Mouse (Mus musculus) cortical plate, adult 2 months (tissue): ENCODE measurements around the gene Mcpt8.

ENCODE experiments used
- CTCF ChIP-seq: fragments of 200-500 bp; IDR thresholded peaks from 2 replicates; pipeline ENCODE4 v1.5.1; 2011; ENCODE audit warnings: mild to moderate bottlenecking, control low read depth, low read length; ENCODE audit not compliant: insufficient read depth; ENCODE audit errors: extremely low read depth
- POLR2A ChIP-seq: fragments of 200-500 bp; IDR thresholded peaks from 2 replicates; pipeline ENCODE4 v1.6.1; 2011; ENCODE audit warnings: mild to moderate bottlenecking, low read length, control low read depth; ENCODE audit not compliant: insufficient read depth; ENCODE audit errors: extremely low read depth

DNA sequence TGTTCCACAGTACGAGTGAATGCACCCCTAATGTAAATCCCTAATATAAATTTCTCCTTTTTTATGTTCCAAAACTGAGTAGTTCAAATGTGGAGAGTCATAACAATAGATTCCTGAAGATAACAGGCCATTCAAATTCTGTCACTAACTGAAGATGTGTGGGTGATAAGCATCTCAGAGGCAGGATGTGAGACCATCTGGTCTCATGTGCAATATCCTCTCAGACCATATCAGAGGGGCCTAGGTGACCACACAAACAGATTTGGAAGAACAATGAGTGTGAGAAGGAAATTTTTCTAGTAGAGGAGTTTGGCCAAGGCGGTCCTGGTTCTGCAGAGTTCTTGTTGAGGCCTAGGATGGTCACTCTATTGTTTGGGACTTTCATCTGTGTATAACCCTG lies 8.3 kb upstream of the Mcpt8 start:
- TF ChIP-seq CTCF (no peak), POLR2A (no peak)
